37 mouse cellular contexts compared by ENCODE assay signal in genomic region chr7:17903146-17903915, GRCm38 (mm10). TPM values are rescaled to one million over a fixed set of nuclear protein-coding genes. Genes with fewer than 3 reads are reported as not detected.
"Had no signal": no experiment of that assay in that cellular context is flagged by ENCODE, and none has a peak within 500 bp of the region (broad histone marks: within the 10 kb centered on the region; RNA-seq: fewer than 3 reads in every experiment).

No protein-coding gene starts in this region.

- H3K4me1 ChIP-seq: embryonic facial prominence, embryonic 10.5 days; embryonic facial prominence, embryonic 12.5 days; embryonic facial prominence, embryonic 13.5 days; embryonic facial prominence, embryonic 15.5 days; forebrain, embryonic 10.5 days; forebrain, embryonic 12.5 days; forebrain, embryonic 13.5 days; forebrain, embryonic 15.5 days had no signal

- H3K27ac ChIP-seq: embryonic facial prominence, embryonic 10.5 days; embryonic facial prominence, embryonic 12.5 days; embryonic facial prominence, embryonic 13.5 days; embryonic facial prominence, embryonic 15.5 days; forebrain, embryonic 10.5 days; forebrain, embryonic 12.5 days; forebrain, embryonic 13.5 days; forebrain, embryonic 15.5 days; gastrocnemius, adult 2 months; heart, adult 2 months had no signal

- DNase-seq: cerebellum, adult 9-11 months; cerebellum, postnatal 10 days; cerebellum, postnatal 14 days; cerebellum, postnatal 25 days; cerebellum, postnatal 36 days; embryo, embryonic 11 days; forebrain, postnatal 0 days; gastrocnemius, adult 2 months; gastrocnemius, postnatal 10 days; gastrocnemius, postnatal 14 days; gastrocnemius, postnatal 25 days; gastrocnemius, postnatal 36 days; heart, adult 11 months; heart, adult 18-20 months; heart, adult 2 months had no signal

- H3K9ac ChIP-seq: embryonic facial prominence, embryonic 12.5 days; embryonic facial prominence, embryonic 13.5 days; embryonic facial prominence, embryonic 15.5 days; forebrain, embryonic 12.5 days; forebrain, embryonic 13.5 days; forebrain, embryonic 15.5 days; forebrain, postnatal 0 days had no signal

- H3K4me3 ChIP-seq: embryonic facial prominence, embryonic 10.5 days; embryonic facial prominence, embryonic 12.5 days; embryonic facial prominence, embryonic 13.5 days; embryonic facial prominence, embryonic 15.5 days; erythroblast, embryonic 14.5 days; forebrain, embryonic 10.5 days; forebrain, embryonic 12.5 days; forebrain, embryonic 13.5 days; forebrain, embryonic 15.5 days; gastrocnemius, adult 2 months; heart, adult 2 months had no signal

- H3K4me2 ChIP-seq: embryonic facial prominence, embryonic 12.5 days; embryonic facial prominence, embryonic 13.5 days; embryonic facial prominence, embryonic 15.5 days; forebrain, embryonic 12.5 days; forebrain, embryonic 13.5 days; forebrain, embryonic 15.5 days had no signal

- ATAC-seq: forebrain, embryonic 13.5 days; forebrain, embryonic 14.5 days; forebrain, embryonic 15.5 days; forebrain, embryonic 16.5 days; forebrain, postnatal 0 days had no signal

- H3K27me3 ChIP-seq: embryonic facial prominence, embryonic 12.5 days; embryonic facial prominence, embryonic 13.5 days; embryonic facial prominence, embryonic 15.5 days; forebrain, embryonic 12.5 days; forebrain, embryonic 13.5 days; forebrain, embryonic 15.5 days had no signal

- H3K36me3 ChIP-seq: embryonic facial prominence, embryonic 10.5 days; embryonic facial prominence, embryonic 12.5 days; embryonic facial prominence, embryonic 13.5 days; embryonic facial prominence, embryonic 15.5 days; forebrain, embryonic 10.5 days; forebrain, embryonic 12.5 days; forebrain, embryonic 15.5 days had no signal

RNA-seq across cellular contexts. Expression of gene Gm5155, which starts 31.8 kb away (rescaled TPM):
- total RNA-seq: common myeloid progenitor, adult 5-6 weeks; forebrain, postnatal 0 days; gastrocnemius, adult 18-20 months; gastrocnemius, adult 2 months; gastrocnemius, adult 8-10 months; gastrocnemius, postnatal 10 days; gastrocnemius, postnatal 14 days; gastrocnemius, postnatal 25 days; gastrocnemius, postnatal 36 days; gastrocnemius, postnatal 4 days; granulocyte monocyte progenitor cell, adult 5-6 weeks; heart, adult 18-20 months; heart, adult 2 months; heart, adult 8-10 months had no signal
- polyA plus RNA-seq: cortical plate, adult 2 months; embryonic facial prominence, embryonic 10.5 days; embryonic facial prominence, embryonic 11.5 days; embryonic facial prominence, embryonic 12.5 days; embryonic facial prominence, embryonic 13.5 days; embryonic facial prominence, embryonic 14.5 days; embryonic facial prominence, embryonic 15.5 days; erythroblast, embryonic 14.5 days; forebrain, embryonic 10.5 days; forebrain, embryonic 11.5 days; forebrain, embryonic 12.5 days; forebrain, embryonic 13.5 days; forebrain, embryonic 14.5 days; forebrain, embryonic 15.5 days; forebrain, embryonic 16.5 days; forebrain, postnatal 0 days; gonadal fat pad, adult 2 months; heart, adult 2 months had no signal
